Mouse (Mus musculus): Measurements from ENCODE around the gene Ush1c. TPM values are rescaled to one million over a fixed set of nuclear protein-coding genes. Genes with fewer than 3 reads are reported as not detected.

Ush1c gene
- not detected for total RNA-seq (2023)

GRCm38 (mm10) chr7:46238346-46238745 is at the start of gene Ush1c:
Gene Ush1c, minus strand, starts transcription at chr7:46238503.

GRCm38 (mm10) chr7:46240696-46241095 is 2.4 kb upstream of the Ush1c start, which contains the start of gene Otog:
Gene Otog, plus strand, starts transcription at chr7:46240987.

GRCm38 (mm10) chr7:46179431-46180275 is 58.6 kb downstream of the Ush1c start, which contains the start of gene Abcc8:
Gene Abcc8, minus strand, starts transcription at chr7:46180033.

Other genes with a start within 250 kb of the Ush1c start
- gene Abcc6, start 208.2 kb downstream of the Ush1c start, total RNA-seq (2023), result not detected
- gene Nomo1, start 204.8 kb downstream of the Ush1c start, total RNA-seq (2023), result 43.4 TPM
- gene Kcnj11, start 137.7 kb downstream of the Ush1c start, total RNA-seq (2023), result not detected
- 0.76 TPM for gene Abcc8, start 58.5 kb downstream of the Ush1c start, total RNA-seq (2023)
- not detected for gene Otog, start 2.5 kb upstream of the Ush1c start, total RNA-seq (2023)
- gene Myod1, start 138.0 kb upstream of the Ush1c start, total RNA-seq (2023), result not detected
- 0.26 TPM for gene Kcnc1, start 158.0 kb upstream of the Ush1c start, total RNA-seq (2023)